Mouse (Mus musculus) liver, postnatal 0 days (tissue): ENCODE data around the gene Igsf9. TPM values are rescaled to one million over a fixed set of nuclear protein-coding genes. Genes with fewer than 3 reads are reported as not detected.

Experiments
- ATAC-seq: fragments of 200-750 bp; cut with Nextera tagmentation; 2 replicates; pipeline ENCODE4 v1.8.0; 2017; ENCODE audit warnings: mild to moderate bottlenecking, moderate library complexity
- DNase-seq: peaks from one replicate; pipeline ENCODE4 v3.0.0-alpha.2; 2016
- H3K27ac ChIP-seq: fragments of 300-500 bp; sonication (generic); 2 replicates; pipeline ENCODE4 v1.5.1; 2014; ENCODE audit warnings: antibody characterized with exemption, moderate library complexity, mild to moderate bottlenecking, low read depth
- H3K27me3 ChIP-seq: fragments of 300-500 bp; sonication (generic); 2 replicates; pipeline ENCODE4 v1.6.1; 2014; ENCODE audit warnings: low read length, control low read depth, mixed read lengths; ENCODE audit not compliant: insufficient read depth
- H3K36me3 ChIP-seq: fragments of 300-500 bp; sonication (generic); replicated peaks from 2 replicates; pipeline ENCODE4 v1.6.1; 2014; ENCODE audit warnings: mild to moderate bottlenecking, control low read depth, low read length, moderate library complexity, mixed read lengths; ENCODE audit not compliant: insufficient read depth
- H3K4me1 ChIP-seq: fragments of 300-500 bp; sonication (generic); 2 replicates; pipeline ENCODE4 v1.6.1; 2014; ENCODE audit warnings: antibody characterized with exemption, mild to moderate bottlenecking, control low read depth; ENCODE audit not compliant: insufficient read depth
- H3K4me2 ChIP-seq: fragments of 300-500 bp; sonication (generic); 2 replicates; pipeline ENCODE4 v1.6.1; 2014; ENCODE audit warnings: low read depth, mild to moderate bottlenecking, low read length, moderate library complexity, mixed read lengths
- H3K4me3 ChIP-seq: fragments of 300-500 bp; sonication (generic); 2 replicates; pipeline ENCODE4 v1.5.1; 2014; ENCODE audit warnings: low read depth, low read length
- H3K9ac ChIP-seq: fragments of 300-500 bp; sonication (generic); replicated peaks from 2 replicates; pipeline ENCODE4 v1.6.1; 2014; ENCODE audit warnings: mild to moderate bottlenecking, moderate library complexity
- H3K9me3 ChIP-seq: fragments of 300-500 bp; sonication (generic); 2 replicates; pipeline ENCODE4 v1.6.1; 2016; ENCODE audit warnings: mild to moderate bottlenecking, control low read depth, low read length, mixed read lengths
- CTCF ChIP-seq: sonication (generic); IDR thresholded peaks from 2 replicates; pipeline ENCODE4 v1.5.1; 2016; ENCODE audit warnings: antibody characterized with exemption, low read depth
- EP300 ChIP-seq: IDR thresholded peaks from 2 replicates; pipeline ENCODE4 v1.6.1; 2016; ENCODE audit warnings: antibody characterized with exemption, low read depth, mild to moderate bottlenecking
- WGBS: fragments of 180-500 bp; shearing (Covaris S2); extraction: QIAGEN DNeasy Blood & Tissue Kit; methylation state at CpG from one replicate; pipeline ENCODE4 v1.1.7; 2014; ENCODE audit not compliant: insufficient replicate concordance; 5-methylcytosine and 5-hydroxymethylcytosine counted together
- polyA plus RNA-seq: library from polyadenylated mRNA; unstranded; fragments of >200 nt; fragmentation: Nextera tagmentation; extraction: Ambion mirVana; gene quantifications from 2 replicates; pipeline ENCODE4 v1.2.1, GENCODE M21; 2015

The Igsf9 gene
- polyA plus RNA-seq, 1 experiment from 2014 or later = 0.73 TPM

DNA sequence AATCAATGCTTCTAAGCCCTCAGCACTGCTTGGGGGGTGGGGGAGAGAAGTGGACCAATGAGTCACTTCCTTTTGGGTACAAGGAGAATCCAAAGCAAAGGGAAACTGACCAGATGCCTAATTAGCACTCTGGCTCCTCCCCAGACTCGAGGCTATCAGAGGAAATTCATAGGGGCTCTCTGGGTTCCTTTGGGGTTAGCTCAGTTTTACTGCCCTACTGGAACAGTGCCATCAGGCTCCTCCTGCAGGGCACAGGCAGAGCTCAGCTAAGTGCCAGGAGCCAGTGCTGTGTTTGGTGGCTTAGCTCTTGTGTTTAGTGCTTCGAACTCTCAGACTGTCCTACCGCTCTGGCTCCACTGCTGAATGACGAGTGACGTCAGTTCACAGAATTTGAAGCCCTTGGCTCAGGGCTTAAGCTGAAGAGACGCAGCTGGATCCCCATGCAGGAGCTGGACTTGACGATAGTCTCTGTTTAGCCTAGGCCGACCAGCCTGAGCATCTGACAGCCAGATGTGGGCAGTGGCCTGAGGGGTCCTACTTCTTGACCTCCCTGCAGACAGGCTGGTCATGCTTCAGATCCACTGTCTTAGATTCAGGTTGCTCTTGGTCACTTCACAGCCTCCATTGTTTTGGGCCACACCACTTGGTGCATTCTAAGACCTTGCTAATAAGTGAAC is 49.1 kb downstream of the Igsf9 start:
- no peak for ATAC-seq
- no peaks in the 10 kb centered on the region for H3K9me3 ChIP-seq

GRCm38 (mm10) chr1:172532551-172532950 is 51.0 kb downstream of the Igsf9 start:
- no peak for DNase-seq
- H3K27ac ChIP-seq = no peak overlapping the region
- no peaks in the 10 kb centered on the region for H3K36me3 ChIP-seq
- H3K9me3 ChIP-seq = no peaks in the 10 kb centered on the region
- no peak for ATAC-seq
- no peak overlapping the region; the same call in 1 of the 2 replicates for H3K4me2 ChIP-seq
- H3K4me3 ChIP-seq = no peak overlapping the region
- WGBS = 4% methylated on average over 11 of the region's 13 CpGs
- H3K27me3 ChIP-seq = peaks cover 17% of the 10 kb centered on the region
- H3K9ac ChIP-seq = no peak overlapping the region
- H3K4me1 ChIP-seq = no peaks in the 10 kb centered on the region
- TF ChIP-seq EP300 (no peak), CTCF (no peak)

More for the DNA sequence above, 49.1 kb downstream of the Igsf9 start:
- no peak overlapping the region for H3K27ac ChIP-seq
- H3K36me3 ChIP-seq = no peaks in the 10 kb centered on the region
- TF ChIP-seq CTCF (no peak), EP300 (no peak)
- 45% methylated on average over 8 of the region's 8 CpGs for WGBS
- H3K4me1 ChIP-seq = peaks cover 7% of the 10 kb centered on the region; the same call in 1 of the 2 replicates
- H3K9ac ChIP-seq = no peak overlapping the region
- DNase-seq = no peak
- H3K4me3 ChIP-seq = no peak overlapping the region
- H3K27me3 ChIP-seq = peaks cover 17% of the 10 kb centered on the region
- H3K4me2 ChIP-seq = no peak overlapping the region

DNA sequence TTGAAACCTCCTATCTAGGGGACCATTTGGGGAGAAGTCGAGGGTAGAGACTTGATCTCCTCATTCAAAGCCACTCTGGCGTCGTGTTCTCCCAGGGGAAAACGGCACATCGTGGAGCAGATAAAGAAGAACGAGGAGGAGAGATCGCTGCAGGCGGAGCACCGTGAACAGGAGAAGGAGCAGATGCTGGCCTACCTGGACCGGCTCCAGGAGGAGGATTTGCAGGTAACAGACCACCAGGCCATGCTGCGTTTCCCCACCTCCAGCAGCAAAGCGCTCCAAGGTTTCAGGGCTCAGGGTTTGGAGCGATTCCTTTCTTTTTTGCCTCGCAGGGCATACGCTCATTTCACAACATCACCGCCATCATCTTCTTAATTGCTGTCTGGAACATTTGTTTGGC is 53.5 kb downstream of the Igsf9 start:
- Histone ChIP-seq H3K27me3 (peaks cover 12% of the 10 kb centered on the region; the same call in 1 of the 2 replicates), H3K4me3 (no peak overlapping the region), H3K36me3 (no peaks in the 10 kb centered on the region), H3K4me1 (no peaks in the 10 kb centered on the region), H3K4me2 (no peak overlapping the region), H3K9ac (no peak overlapping the region), H3K9me3 (no peaks in the 10 kb centered on the region), H3K27ac (no peak overlapping the region)
- DNase-seq (no peak), ATAC-seq (no peak)
- TF ChIP-seq EP300 = no peak
- TF ChIP-seq CTCF = no peak
- 81% methylated on average over 16 of the region's 16 CpGs for WGBS

DNA sequence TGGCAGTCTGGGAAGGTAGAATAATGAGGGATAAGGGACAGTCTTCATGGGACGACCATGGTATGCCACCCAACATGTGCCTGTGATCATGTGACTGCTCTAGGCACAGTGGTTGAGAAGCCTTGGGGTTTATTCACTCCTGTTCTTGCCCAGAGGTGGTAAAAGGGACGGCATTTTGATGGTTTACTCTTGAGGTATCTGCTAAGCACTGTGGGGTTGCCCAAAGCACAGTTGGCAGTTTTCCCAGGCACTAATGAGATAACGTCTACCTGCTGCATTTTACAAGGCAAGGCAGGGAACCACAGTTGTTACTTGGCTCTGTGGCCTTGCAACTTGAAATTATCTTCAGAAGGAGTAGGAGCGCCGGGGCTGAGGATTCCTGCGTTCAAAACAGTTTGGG is 58.2 kb downstream of the Igsf9 start:
- Histone ChIP-seq H3K27ac (no peak overlapping the region), H3K4me3 (no peak overlapping the region), H3K9me3 (no peaks in the 10 kb centered on the region), H3K27me3 (no peaks in the 10 kb centered on the region), H3K36me3 (no peaks in the 10 kb centered on the region), H3K9ac (no peak overlapping the region), H3K4me2 (no peak overlapping the region), H3K4me1 (no peaks in the 10 kb centered on the region)
- ATAC-seq = no peak
- DNase-seq = no peak
- TF ChIP-seq EP300 (no peak), CTCF (no peak)
- WGBS = 64% methylated on average over 6 of the region's 6 CpGs

GRCm38 (mm10) chr1:172540283-172540820 is 58.8 kb downstream of the Igsf9 start:
- no peaks in the 10 kb centered on the region for H3K36me3 ChIP-seq
- no peak overlapping the region for H3K4me3 ChIP-seq
- TF ChIP-seq EP300 = no peak
- H3K27ac ChIP-seq = no peak overlapping the region
- 60% methylated on average over 11 of the region's 11 CpGs for WGBS
- no peaks in the 10 kb centered on the region for H3K4me1 ChIP-seq
- DNase-seq (no peak), ATAC-seq (no peak)
- H3K9me3 ChIP-seq = no peaks in the 10 kb centered on the region
- H3K4me2 ChIP-seq = no peak overlapping the region
- H3K9ac ChIP-seq = no peak overlapping the region
- H3K27me3 ChIP-seq = no peaks in the 10 kb centered on the region

DNA sequence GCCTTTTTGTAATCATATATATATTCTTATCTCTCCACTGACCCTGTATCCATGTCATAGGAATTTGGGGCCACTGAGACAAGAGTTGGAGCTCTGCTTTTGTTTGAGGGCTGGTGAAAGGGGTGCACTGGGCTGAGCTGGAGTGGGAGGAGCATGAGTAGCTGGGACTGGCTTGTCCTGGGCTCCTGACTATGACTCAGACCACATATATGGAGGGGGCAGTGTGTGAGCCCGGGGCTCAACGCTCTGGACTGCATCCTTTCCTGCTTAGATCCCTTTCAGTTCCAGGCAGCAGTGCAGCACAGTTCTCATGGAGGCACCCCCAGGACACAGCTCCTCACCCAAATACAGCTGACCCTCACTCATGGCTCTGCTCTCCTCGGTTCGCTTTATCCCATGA is 64.5 kb downstream of the Igsf9 start:
- no peak overlapping the region for H3K27ac ChIP-seq
- TF ChIP-seq CTCF = no peak
- no peak for TF ChIP-seq EP300
- WGBS = 73% methylated on average over 4 of the region's 4 CpGs
- no peaks in the 10 kb centered on the region for H3K9me3 ChIP-seq
- no peak overlapping the region for H3K9ac ChIP-seq
- DNase-seq (no peak), ATAC-seq (no peak)
- no peak overlapping the region for H3K4me2 ChIP-seq
- 0 out of 2 replicates have a peak, but pooled peaks cover 3% of the 10 kb centered on the region for H3K4me1 ChIP-seq
- no peaks in the 10 kb centered on the region for H3K36me3 ChIP-seq
- 0 out of 2 replicates have a peak, but pooled peaks cover 4% of the 10 kb centered on the region for H3K27me3 ChIP-seq
- no peak overlapping the region for H3K4me3 ChIP-seq

Other genes starting within 250 kb of the Igsf9 start
- gene Atp1a4, start 223.4 kb upstream of the Igsf9 start, polyA plus RNA-seq = 0.04 and 0.08 TPM in 2 replicates
- gene Igsf8, start 220.1 kb upstream of the Igsf9 start, polyA plus RNA-seq = 12.8 and 13.1 TPM in 2 replicates
- 0.29 and 1.4 TPM in 2 replicates for gene Atp1a2, start 183.7 kb upstream of the Igsf9 start, polyA plus RNA-seq
- 0.07 TPM in 2 replicates for gene Kcnj9, start 152.5 kb upstream of the Igsf9 start, polyA plus RNA-seq
- 0.17 and 0.19 TPM in 2 replicates for gene Kcnj10, start 140.6 kb upstream of the Igsf9 start, polyA plus RNA-seq
- gene Pigm, start 105.2 kb upstream of the Igsf9 start, polyA plus RNA-seq = 1.8 TPM in 2 replicates
- 1.1 and 1.5 TPM in 2 replicates for gene Slamf9, start 6.4 kb upstream of the Igsf9 start, polyA plus RNA-seq
- gene Tagln2, start 18.3 kb downstream of the Igsf9 start, polyA plus RNA-seq = 104 and 105 TPM in 2 replicates
- gene Cfap45, start 39.0 kb downstream of the Igsf9 start, polyA plus RNA-seq = 0.32 and 0.37 TPM in 2 replicates
- gene Vsig8, start 74.2 kb downstream of the Igsf9 start, polyA plus RNA-seq = not detected in 2 replicates
- 0.31 TPM in 2 replicates for gene Slamf8, start 108.8 kb downstream of the Igsf9 start, polyA plus RNA-seq
- 0.12 and 0.31 TPM in 2 replicates for gene Fcrl6, start 120.8 kb downstream of the Igsf9 start, polyA plus RNA-seq
- 12.1 and 13.0 TPM in 2 replicates for gene Dusp23, start 151.2 kb downstream of the Igsf9 start, polyA plus RNA-seq
- gene Crp, start 216.3 kb downstream of the Igsf9 start, polyA plus RNA-seq = 340 and 343 TPM in 2 replicates